Mouse (Mus musculus): ENCODE results near the gene Mc1r.
"Not testable (repeated sequence)": the region's sequence is repeated elsewhere in the genome, so short reads cannot be mapped to it uniquely, and the experiment has no call there.

Mc1r gene

GRCm38 (mm10) chr8:123411781-123412327 is 4.9 kb downstream of the Mc1r start:
- peak; percentile 63 for DNase-seq (ENCODE audit: low read depth, low spot score)

DNA sequence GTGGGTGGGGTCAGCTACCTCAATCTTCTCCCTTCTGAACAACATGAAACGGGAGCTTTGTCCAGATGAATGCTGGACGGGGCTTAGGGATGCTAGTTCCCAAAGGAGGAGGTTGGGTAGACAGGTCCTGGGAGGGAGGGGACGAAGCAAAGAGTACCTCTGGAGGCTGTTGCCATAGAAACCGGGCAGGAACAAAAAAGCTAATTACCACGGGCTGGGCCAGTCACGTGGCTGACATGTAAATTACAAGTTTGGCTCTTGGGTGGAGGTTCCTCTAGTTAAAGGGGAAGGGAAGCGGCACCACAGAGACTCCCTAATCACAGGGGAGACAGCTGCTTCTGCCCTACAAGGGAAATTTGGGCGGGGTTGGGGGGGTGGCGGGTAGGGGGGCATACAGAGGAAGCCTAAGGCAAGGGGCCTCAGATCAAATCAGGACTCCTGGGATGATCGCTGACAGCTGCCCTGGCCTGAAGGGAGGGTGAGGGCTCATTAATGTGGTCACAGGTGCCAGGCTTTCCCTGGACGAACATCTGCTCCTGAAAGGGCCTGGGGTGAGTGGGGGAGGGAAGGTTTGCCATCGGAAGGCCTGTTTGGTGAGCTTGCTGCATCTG is 5.8 kb downstream of the Mc1r start:
- peak; percentile 92 for DNase-seq (ENCODE audit: low read depth, low spot score)

- DNase-seq (ENCODE audit: low read depth, low spot score) = no peak
Measured at GRCm38 (mm10) chr8:123414255-123414654, 7.3 kb downstream of the Mc1r start.

DNA sequence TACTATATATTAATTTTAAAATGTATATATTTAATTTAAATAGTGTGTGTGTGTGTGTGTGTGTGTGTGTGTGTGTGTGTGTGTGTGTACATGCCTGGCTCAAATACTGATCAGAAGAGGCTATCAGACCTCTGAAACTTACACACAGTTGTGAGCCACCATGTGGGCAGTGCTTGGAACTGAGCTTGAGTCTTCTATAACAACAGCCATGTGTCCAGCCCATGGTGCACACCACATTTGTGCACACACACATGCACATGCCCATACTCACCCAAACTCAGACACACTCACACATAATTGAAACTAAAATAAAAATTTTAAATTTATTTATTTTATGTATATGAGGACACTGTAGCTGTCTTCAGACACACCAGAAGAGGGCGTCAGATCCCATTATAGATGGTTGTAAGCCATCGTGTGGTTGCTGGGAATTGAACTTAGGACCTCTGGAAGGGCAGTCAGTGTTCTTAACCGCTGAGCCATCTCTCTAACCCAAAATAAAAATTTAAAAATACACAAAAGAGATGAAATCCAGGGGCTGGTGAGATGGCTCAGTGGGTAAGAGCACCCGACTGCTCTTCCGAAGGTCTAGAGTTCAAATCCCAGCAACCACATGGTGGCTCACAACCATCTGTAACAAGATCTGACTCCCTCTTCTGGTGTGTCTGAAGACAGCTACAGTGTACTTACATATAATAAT is 8.2 kb downstream of the Mc1r start:
- not testable (repeated sequence) for DNase-seq (ENCODE audit: low read depth, low spot score)

GRCm38 (mm10) chr8:123415967-123416943 is 9.3 kb downstream of the Mc1r start:
- DNase-seq (ENCODE audit: low read depth, low spot score) = peak; percentile 83

DNA sequence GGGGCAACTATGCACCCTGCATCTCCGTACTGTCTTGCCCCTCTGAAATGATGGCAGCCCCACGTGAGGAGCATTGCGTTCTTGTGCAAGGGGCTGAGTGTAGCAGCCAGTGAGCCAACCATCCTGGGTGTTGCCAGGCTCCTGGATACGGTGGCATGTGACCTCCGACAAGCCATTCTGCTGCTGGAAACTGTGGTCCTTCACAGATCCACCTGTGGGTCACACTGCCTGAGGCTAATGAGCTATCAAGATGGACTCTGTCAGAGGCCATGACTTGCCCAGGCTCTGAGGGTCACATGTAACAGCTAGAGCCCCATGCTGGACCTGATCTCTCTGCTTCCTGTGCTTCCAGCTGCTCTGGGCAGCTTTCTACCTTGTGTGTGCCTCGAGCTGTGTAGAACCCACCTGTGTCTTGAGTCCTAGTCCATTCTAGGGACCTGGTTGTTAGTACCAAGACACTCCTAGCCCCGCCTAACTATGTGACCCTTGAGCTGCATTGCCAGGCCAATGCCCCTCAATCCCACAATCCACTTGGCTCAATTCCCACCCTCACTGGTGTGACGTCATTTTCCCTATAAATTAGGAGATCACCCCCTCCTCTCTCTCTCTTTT is 10.1 kb downstream of the Mc1r start:
- DNase-seq (ENCODE audit: low read depth, low spot score) = peak; percentile 4

DNA sequence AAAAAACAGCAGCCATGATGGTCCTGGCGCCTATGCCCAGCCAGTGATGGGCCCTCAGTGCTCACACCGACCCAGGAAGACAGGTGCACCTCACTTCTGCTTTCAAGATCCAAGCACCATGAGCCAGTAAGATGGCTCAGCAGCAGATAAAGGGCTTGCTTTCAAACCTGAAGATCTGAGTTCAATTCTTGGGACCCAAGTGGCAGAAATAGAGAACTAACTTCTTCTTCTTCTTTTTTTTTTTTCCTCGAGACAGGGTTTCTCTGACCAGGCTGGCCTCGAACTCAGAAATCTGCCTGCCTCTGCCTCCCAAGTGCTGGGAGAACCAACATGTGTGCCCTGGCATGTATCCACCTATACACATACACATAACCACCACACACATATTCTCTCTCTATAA is 12.8 kb downstream of the Mc1r start:
- peak; percentile 0 for DNase-seq (ENCODE audit: low read depth, low spot score)

DNA sequence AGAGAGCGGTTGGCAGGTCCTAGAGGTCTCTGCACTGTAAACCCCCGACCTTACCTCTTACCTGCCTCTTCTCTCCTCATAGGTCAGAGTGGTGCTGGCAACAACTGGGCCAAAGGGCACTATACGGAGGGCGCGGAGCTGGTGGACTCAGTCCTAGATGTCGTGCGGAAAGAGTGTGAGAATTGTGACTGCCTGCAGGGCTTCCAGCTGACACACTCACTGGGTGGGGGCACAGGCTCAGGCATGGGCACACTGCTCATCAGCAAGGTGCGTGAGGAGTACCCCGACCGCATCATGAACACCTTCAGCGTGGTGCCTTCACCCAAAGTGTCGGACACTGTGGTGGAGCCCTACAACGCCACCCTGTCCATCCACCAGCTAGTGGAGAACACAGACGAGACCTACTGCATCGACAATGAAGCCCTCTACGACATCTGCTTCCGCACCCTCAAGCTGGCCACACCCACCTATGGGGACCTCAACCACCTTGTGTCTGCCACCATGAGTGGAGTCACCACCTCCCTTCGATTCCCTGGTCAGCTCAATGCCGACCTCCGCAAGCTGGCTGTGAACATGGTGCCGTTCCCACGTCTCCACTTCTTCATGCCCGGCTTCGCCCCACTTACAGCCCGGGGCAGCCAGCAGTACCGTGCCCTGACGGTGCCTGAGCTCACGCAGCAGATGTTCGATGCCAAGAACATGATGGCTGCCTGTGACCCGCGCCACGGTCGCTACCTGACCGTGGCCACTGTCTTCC is 13.8 kb downstream of the Mc1r start:
- DNase-seq (ENCODE audit: low read depth, low spot score) = peak; percentile 4

DNA sequence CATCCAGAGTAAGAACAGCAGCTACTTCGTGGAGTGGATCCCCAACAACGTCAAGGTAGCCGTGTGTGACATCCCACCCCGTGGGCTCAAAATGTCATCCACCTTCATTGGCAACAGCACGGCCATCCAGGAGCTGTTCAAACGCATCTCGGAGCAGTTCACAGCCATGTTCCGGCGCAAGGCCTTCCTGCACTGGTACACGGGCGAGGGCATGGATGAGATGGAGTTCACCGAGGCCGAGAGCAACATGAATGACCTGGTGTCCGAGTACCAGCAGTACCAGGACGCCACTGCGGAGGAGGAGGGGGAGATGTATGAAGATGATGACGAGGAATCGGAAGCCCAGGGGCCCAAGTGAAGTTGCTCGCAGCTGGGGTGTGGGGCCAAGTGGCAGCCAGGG is 14.4 kb downstream of the Mc1r start:
- peak; percentile 1 for DNase-seq (ENCODE audit: low read depth, low spot score)

- DNase-seq (ENCODE audit: low read depth, low spot score) = peak; percentile 91
Measured at GRCm38 (mm10) chr8:123422056-123422780, 15.3 kb downstream of the Mc1r start.

DNA sequence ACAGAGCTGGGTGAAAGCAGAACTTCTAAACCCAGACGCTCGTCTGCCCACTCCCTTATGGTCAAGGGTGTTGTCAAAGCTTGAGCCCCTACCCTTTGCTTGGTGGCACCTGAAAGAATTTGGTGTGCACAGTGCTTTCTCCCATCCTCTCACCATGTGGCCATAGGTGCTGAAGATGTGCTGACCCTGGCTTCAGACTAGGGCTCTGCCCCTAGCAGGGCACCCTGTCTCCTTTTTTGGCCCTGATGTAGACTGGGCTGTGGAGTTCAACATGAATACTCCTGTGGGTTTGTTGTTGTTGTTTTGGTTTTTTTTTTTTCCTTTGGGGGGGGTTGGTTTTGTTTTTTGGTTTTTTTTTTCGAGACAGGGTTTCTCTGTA is 15.9 kb downstream of the Mc1r start:
- no peak for DNase-seq (ENCODE audit: low read depth, low spot score)

- peak; percentile 0 for DNase-seq (ENCODE audit: low read depth, low spot score)
Measured at GRCm38 (mm10) chr8:123423441-123423840, 16.5 kb downstream of the Mc1r start, which contains the start of gene Def8. Def8 (plus strand) TSS chr8:123423527.

DNA sequence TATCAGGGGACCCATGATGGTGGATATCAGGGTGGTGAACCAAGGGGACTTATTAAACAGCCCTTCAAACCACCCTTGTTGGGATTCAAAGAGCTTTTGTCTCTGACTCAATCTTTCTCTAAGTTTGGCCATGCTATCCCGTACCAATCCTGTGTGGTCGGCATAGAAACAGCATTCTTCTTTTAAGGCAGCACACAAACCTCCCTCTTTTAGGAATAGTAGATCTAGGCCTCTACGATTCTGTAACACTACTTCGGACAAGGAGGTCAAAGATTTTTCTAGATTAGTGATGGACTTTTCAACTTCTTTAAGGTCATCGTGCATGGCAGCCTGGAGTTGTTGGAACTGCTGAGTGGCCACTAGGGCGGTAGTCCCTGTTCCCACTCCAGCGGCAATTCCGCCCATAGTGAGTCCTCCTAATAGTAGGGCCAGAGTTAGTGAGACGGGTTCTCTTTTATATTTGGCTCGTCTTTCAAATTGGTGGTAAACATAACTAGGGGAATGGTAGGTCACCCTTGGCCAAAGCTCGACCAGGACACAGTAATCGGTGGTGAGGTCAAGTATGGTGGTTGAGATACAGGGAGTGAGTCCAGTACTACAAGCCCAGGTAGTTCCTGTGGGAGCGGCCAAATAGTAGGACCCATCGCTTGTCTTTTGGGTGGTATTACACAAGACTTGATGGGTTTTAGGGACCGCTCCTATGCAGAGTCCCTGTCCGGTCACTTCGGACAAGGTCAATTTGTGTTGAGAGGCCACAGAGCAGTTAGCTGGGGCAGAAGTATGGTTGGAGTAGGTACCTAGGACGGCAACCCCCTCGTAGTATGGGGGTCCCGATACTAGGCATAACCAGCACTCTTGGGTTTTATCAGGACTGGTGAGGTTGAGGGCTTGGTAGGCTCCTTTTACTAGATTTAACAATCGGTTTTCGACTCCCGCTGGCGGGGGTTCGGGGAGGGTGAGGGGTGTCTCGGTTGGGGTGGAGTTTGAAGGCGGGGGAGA is 19.9 kb downstream of the Mc1r start:
- DNase-seq (ENCODE audit: low read depth, low spot score) = no peak

DNA sequence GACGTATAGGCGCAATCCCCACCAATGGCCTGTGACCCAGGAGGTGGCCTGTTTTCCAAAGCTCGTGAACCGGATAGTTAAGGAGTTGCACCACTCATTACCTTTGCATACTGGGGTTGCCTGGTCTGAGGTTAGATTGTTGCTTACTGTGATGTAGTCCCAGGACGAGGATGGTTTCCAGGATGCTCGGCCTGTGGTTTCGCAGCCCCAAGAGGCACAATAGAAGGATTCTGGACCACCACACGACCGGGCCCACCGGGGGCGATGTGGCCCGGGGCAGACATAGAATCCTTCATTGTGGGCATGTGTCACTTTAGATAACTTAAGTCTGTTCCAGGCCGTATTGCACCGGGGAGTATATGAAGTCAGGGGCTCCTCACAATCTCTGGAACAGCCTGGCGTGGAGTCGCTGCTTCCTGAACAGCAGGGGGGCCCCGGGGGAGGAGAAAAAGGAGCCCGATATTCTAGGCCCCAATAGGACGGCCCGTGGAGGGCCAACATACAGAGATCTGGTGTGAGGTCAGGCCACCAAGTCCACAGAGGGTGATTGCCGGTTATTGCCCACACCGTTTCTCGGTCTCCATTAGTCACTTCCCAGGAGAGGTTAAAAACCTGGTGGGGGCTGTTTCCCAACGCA is 20.9 kb downstream of the Mc1r start:
- DNase-seq (ENCODE audit: low read depth, low spot score) = no peak

DNA sequence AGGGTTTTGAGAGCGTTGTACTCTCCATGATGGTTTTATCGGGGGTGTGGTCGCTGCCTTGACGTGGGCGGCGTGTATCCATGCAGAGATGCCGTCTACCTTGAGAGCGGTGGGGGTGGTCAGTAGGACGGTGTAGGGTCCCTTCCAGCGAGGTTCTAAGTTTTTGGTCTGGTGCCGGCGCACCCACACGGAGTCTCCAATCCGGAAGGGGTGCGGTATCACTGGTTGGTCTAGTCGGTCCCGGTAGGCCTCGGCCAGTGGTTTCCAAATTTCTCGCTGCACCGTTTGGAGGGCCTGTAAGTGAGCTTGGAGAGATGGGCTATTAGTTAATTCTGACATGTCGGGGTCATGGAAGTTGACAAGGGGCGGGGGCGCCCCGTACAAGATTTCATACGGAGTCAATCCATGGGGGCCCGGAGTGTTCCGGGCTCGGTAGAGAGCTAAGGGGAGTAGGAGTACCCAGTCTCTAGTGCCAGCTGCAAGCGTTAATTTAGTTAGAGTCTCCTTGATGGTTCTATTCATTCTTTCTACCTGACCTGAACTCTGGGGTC is 21.5 kb downstream of the Mc1r start:
- no peak for DNase-seq (ENCODE audit: low read depth, low spot score)

DNA sequence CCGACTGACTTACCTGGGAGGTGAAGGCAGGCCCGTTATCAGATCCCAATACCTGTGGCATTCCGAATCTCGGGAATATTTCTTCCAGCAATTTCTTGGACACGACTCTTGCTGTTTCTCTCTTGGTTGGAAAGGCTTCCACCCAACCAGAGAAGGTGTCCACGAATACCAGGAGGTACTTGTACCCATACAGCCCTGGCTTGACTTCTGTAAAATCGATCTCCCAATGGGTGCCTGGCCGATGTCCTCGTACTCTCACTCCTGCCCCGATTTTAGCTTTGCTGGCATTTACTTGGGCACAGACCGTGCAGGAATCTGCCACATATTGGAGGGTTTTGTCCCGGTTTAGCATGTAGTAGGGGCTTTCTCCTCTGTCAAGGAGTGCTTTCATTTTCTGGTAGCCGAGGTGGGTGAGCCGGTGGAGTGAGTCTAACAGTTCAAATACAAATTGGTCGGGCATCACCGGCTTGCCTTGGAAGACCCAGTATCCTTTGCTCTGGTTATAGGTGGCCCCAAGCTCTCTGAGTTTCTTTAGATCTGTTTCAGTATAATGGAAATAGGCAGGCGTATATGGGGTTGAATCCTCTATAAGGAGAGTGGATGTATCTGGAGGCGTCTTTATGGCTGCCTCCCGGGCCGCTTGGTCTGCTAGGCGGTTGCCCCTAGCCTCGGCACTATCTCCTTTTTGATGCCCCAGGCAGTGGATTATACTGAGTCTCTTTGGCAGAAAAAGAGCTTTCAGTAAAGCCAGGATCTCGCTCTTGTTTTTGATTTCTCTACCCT is 22.2 kb downstream of the Mc1r start:
- DNase-seq (ENCODE audit: low read depth, low spot score) = no peak

- DNase-seq (ENCODE audit: low read depth, low spot score) = not testable (repeated sequence)
Measured at GRCm38 (mm10) chr8:123429722-123430013, 22.8 kb downstream of the Mc1r start.
